Mouse (Mus musculus) cortical plate, adult 2 months (tissue): ENCODE measurements around the gene Ier5. TPM values are rescaled to one million over a fixed set of nuclear protein-coding genes. Genes with fewer than 3 reads are reported as not detected.

Experiments used
- H3K27ac ChIP-seq: fragments of 200-500 bp; 2 replicates; pipeline ENCODE4 v1.5.1; 2012; ENCODE audit warnings: low read length, control low read depth, inconsistent platforms; ENCODE audit not compliant: insufficient read depth
- H3K4me1 ChIP-seq: fragments of 200-500 bp; 2 replicates; pipeline ENCODE4 v1.6.1; 2011; ENCODE audit warnings: low read length; ENCODE audit not compliant: control insufficient read depth, insufficient read depth
- H3K4me3 ChIP-seq: fragments of 200-500 bp; 2 replicates; pipeline ENCODE4 v1.5.1; 2011; ENCODE audit warnings: mild to moderate bottlenecking, low read length, control low read depth; ENCODE audit not compliant: insufficient read depth
- CTCF ChIP-seq: fragments of 200-500 bp; IDR thresholded peaks from 2 replicates; pipeline ENCODE4 v1.5.1; 2011; ENCODE audit warnings: mild to moderate bottlenecking, control low read depth, low read length; ENCODE audit not compliant: insufficient read depth; ENCODE audit errors: extremely low read depth
- POLR2A ChIP-seq: fragments of 200-500 bp; IDR thresholded peaks from 2 replicates; pipeline ENCODE4 v1.6.1; 2011; ENCODE audit warnings: mild to moderate bottlenecking, low read length, control low read depth; ENCODE audit not compliant: insufficient read depth; ENCODE audit errors: extremely low read depth
- polyA plus RNA-seq: library from polyadenylated mRNA; depleted of rRNA; stranded (reverse); fragments of >200 nt; gene quantifications from 2 replicates; pipeline ENCODE4 v1.2.3, GENCODE M21; 2012

The Ier5 gene
- polyA plus RNA-seq, 1 experiment = 53.3 TPM

GRCm38 (mm10) chr1:155091842-155092800 lies 7.3 kb downstream of the Ier5 start:
- no peak for TF ChIP-seq CTCF
- TF ChIP-seq POLR2A = no peak
- H3K4me3 ChIP-seq = no peak overlapping the region
- H3K4me1 ChIP-seq = peaks cover 10% of the 10 kb centered on the region
- peak overlapping the region; percentile 79 for H3K27ac ChIP-seq

- Histone ChIP-seq H3K4me1 (peaks cover 10% of the 10 kb centered on the region), H3K27ac (0 out of 2 replicates have a peak overlapping the region, but pooled peaks have one; percentile 79), H3K4me3 (no peak overlapping the region)
- TF ChIP-seq CTCF = no peak
- TF ChIP-seq POLR2A = no peak
Measured at GRCm38 (mm10) chr1:155091374-155091841, 8.0 kb downstream of the Ier5 start.

- no peak for TF ChIP-seq POLR2A
- TF ChIP-seq CTCF = no peak
- no peak overlapping the region for H3K4me3 ChIP-seq
- H3K27ac ChIP-seq = no peak overlapping the region
- peaks cover 12% of the 10 kb centered on the region for H3K4me1 ChIP-seq
Measured at GRCm38 (mm10) chr1:155090736-155091135, 8.7 kb downstream of the Ier5 start.

- Histone ChIP-seq H3K4me3 (no peak overlapping the region), H3K27ac (no peak overlapping the region), H3K4me1 (peaks cover 12% of the 10 kb centered on the region)
- TF ChIP-seq POLR2A = no peak
- no peak for TF ChIP-seq CTCF
Measured at GRCm38 (mm10) chr1:155090327-155090726, 9.1 kb downstream of the Ier5 start.

GRCm38 (mm10) chr1:155088847-155089603 lies 10.4 kb downstream of the Ier5 start:
- Histone ChIP-seq H3K4me3 (no peak overlapping the region), H3K4me1 (peaks cover 12% of the 10 kb centered on the region), H3K27ac (0 out of 2 replicates have a peak overlapping the region, but pooled peaks have one; percentile 12)
- TF ChIP-seq POLR2A (no peak), CTCF (no peak)

GRCm38 (mm10) chr1:155088046-155088445 lies 11.4 kb downstream of the Ier5 start:
- no peak for TF ChIP-seq CTCF
- TF ChIP-seq POLR2A = no peak
- Histone ChIP-seq H3K27ac (no peak overlapping the region), H3K4me3 (no peak overlapping the region), H3K4me1 (peaks cover 12% of the 10 kb centered on the region)

- H3K27ac ChIP-seq = peak overlapping the region; percentile 9; the same call in 1 of the 2 replicates
- no peak overlapping the region for H3K4me3 ChIP-seq
- peaks cover 10% of the 10 kb centered on the region for H3K4me1 ChIP-seq
- TF ChIP-seq CTCF = no peak
- TF ChIP-seq POLR2A = no peak
Measured at GRCm38 (mm10) chr1:155086893-155087292, 12.5 kb downstream of the Ier5 start.

GRCm38 (mm10) chr1:155086416-155086815 lies 13.0 kb downstream of the Ier5 start:
- TF ChIP-seq CTCF (no peak), POLR2A (no peak)
- Histone ChIP-seq H3K27ac (peak overlapping the region; percentile 9; the same call in 1 of the 2 replicates), H3K4me1 (peaks cover 10% of the 10 kb centered on the region), H3K4me3 (no peak overlapping the region)

GRCm38 (mm10) chr1:155084839-155085238 lies 14.6 kb downstream of the Ier5 start:
- Histone ChIP-seq H3K4me1 (peaks cover 10% of the 10 kb centered on the region), H3K4me3 (no peak overlapping the region), H3K27ac (no peak overlapping the region; the same call in 1 of the 2 replicates)
- TF ChIP-seq POLR2A (no peak), CTCF (no peak)
